Mouse (Mus musculus): Measurements from ENCODE around the gene Gpr150. TPM values are rescaled to one million over a fixed set of nuclear protein-coding genes. Genes with fewer than 3 reads are reported as not detected.

Gene Gpr150
- polyA plus RNA-seq, 1 experiment from 2014 or later, result 0.72 TPM

- Histone ChIP-seq H3K4me3 (ENCODE audit: low read depth, low read length) (no peak overlapping the region), H3K27me3 (ENCODE audit: control insufficient read depth, insufficient read depth, low read length) (no peaks in the 10 kb centered on the region), H3K4me2 (no peak overlapping the region), H3K4me1 (ENCODE audit: control insufficient read depth, insufficient read depth, low read length) (peaks cover 3% of the 10 kb centered on the region), H3K27ac (ENCODE audit: low read depth, low read length) (no peak overlapping the region), H3K36me3 (ENCODE audit: control insufficient read depth, insufficient read depth, low read length) (no peaks in the 10 kb centered on the region), H3K9me3 (replicated peaks; ENCODE audit: control insufficient read depth, low read length) (no peaks in the 10 kb centered on the region), H3K9ac (ENCODE audit: low read depth, low read length) (no peak overlapping the region)
- ATAC-seq (replicated peaks; ENCODE audit: insufficient number of reproducible peaks, low FRiP score, low TSS enrichment), result no peak
- WGBS (ENCODE audit: insufficient replicate concordance), result 95% methylated on average over 2 of the region's 2 CpGs
These were observed 35.0 kb downstream of the Gpr150 start for GRCm38 (mm10) chr13:76021782-76022181.

- Histone ChIP-seq H3K27me3 (ENCODE audit: control insufficient read depth, insufficient read depth, low read length) (no peaks in the 10 kb centered on the region), H3K9ac (ENCODE audit: low read depth, low read length) (no peak overlapping the region; the same call in 1 of the 2 replicates), H3K4me3 (ENCODE audit: low read depth, low read length) (peak overlapping the region; percentile 77), H3K4me2 (peak overlapping the region; percentile 77), H3K9me3 (replicated peaks; ENCODE audit: control insufficient read depth, low read length) (no peaks in the 10 kb centered on the region), H3K4me1 (ENCODE audit: control insufficient read depth, insufficient read depth, low read length) (peaks cover 3% of the 10 kb centered on the region), H3K36me3 (ENCODE audit: control insufficient read depth, insufficient read depth, low read length) (no peaks in the 10 kb centered on the region), H3K27ac (ENCODE audit: low read depth, low read length) (no peak overlapping the region)
- WGBS (ENCODE audit: insufficient replicate concordance), result 48% methylated on average over 5 of the region's 5 CpGs
- ATAC-seq (replicated peaks; ENCODE audit: insufficient number of reproducible peaks, low FRiP score, low TSS enrichment), result peak; percentile 43; the same call in 1 of the 2 replicates
These were observed 37.9 kb downstream of the Gpr150 start for GRCm38 (mm10) chr13:76018844-76019400.

GRCm38 (mm10) chr13:76017974-76018843 is 38.6 kb downstream of the Gpr150 start, which contains the start of gene Rfesd:
Gene Rfesd, minus strand, starts transcription at chr13:76018719.
- no peaks in the 10 kb centered on the region for H3K9me3 ChIP-seq (replicated peaks; ENCODE audit: control insufficient read depth, low read length)
- no peaks in the 10 kb centered on the region for H3K36me3 ChIP-seq (ENCODE audit: control insufficient read depth, insufficient read depth, low read length)
- H3K9ac ChIP-seq (ENCODE audit: low read depth, low read length), result peak within 1 kb of the TSS; percentile 94
- peak within 1 kb of the TSS; percentile 77 for H3K4me3 ChIP-seq (ENCODE audit: low read depth, low read length)
- peak within 1 kb of the TSS; percentile 94 for H3K27ac ChIP-seq (ENCODE audit: low read depth, low read length)
- WGBS (ENCODE audit: insufficient replicate concordance), result 1% methylated on average over 50 of the region's 50 CpGs
- peaks cover 3% of the 10 kb centered on the region for H3K4me1 ChIP-seq (ENCODE audit: control insufficient read depth, insufficient read depth, low read length)
- H3K27me3 ChIP-seq (ENCODE audit: control insufficient read depth, insufficient read depth, low read length), result no peaks in the 10 kb centered on the region
- peak within 1 kb of the TSS; percentile 77 for H3K4me2 ChIP-seq
- peak; percentile 99 for ATAC-seq (replicated peaks; ENCODE audit: insufficient number of reproducible peaks, low FRiP score, low TSS enrichment)

- WGBS (ENCODE audit: insufficient replicate concordance), result 59% methylated on average over 4 of the region's 4 CpGs
- H3K4me1 ChIP-seq (ENCODE audit: control insufficient read depth, insufficient read depth, low read length), result peaks cover 3% of the 10 kb centered on the region
- peak overlapping the region; percentile 94 for H3K27ac ChIP-seq (ENCODE audit: low read depth, low read length)
These were observed 39.3 kb downstream of the Gpr150 start for GRCm38 (mm10) chr13:76017465-76017864.

GRCm38 (mm10) chr13:76014511-76014910 is 42.3 kb downstream of the Gpr150 start:
- Histone ChIP-seq H3K27me3 (ENCODE audit: control insufficient read depth, insufficient read depth, low read length) (no peaks in the 10 kb centered on the region), H3K27ac (ENCODE audit: low read depth, low read length) (no peak overlapping the region), H3K4me3 (ENCODE audit: low read depth, low read length) (no peak overlapping the region), H3K9me3 (replicated peaks; ENCODE audit: control insufficient read depth, low read length) (no peaks in the 10 kb centered on the region), H3K9ac (ENCODE audit: low read depth, low read length) (no peak overlapping the region), H3K4me1 (ENCODE audit: control insufficient read depth, insufficient read depth, low read length) (peaks cover 3% of the 10 kb centered on the region), H3K4me2 (no peak overlapping the region), H3K36me3 (ENCODE audit: control insufficient read depth, insufficient read depth, low read length) (no peaks in the 10 kb centered on the region)
- 54% methylated on average over 2 of the region's 2 CpGs for WGBS (ENCODE audit: insufficient replicate concordance)
- ATAC-seq (replicated peaks; ENCODE audit: insufficient number of reproducible peaks, low FRiP score, low TSS enrichment), result no peak

More at GRCm38 (mm10) chr13:76017465-76017864, 39.3 kb downstream of the Gpr150 start:
- no peak for ATAC-seq (replicated peaks; ENCODE audit: insufficient number of reproducible peaks, low FRiP score, low TSS enrichment)
- H3K4me3 ChIP-seq (ENCODE audit: low read depth, low read length), result peak overlapping the region; percentile 77
- no peaks in the 10 kb centered on the region for H3K9me3 ChIP-seq (replicated peaks; ENCODE audit: control insufficient read depth, low read length)
- H3K9ac ChIP-seq (ENCODE audit: low read depth, low read length), result peak overlapping the region; percentile 94
- peak overlapping the region; percentile 77 for H3K4me2 ChIP-seq
- no peaks in the 10 kb centered on the region for H3K36me3 ChIP-seq (ENCODE audit: control insufficient read depth, insufficient read depth, low read length)
- no peaks in the 10 kb centered on the region for H3K27me3 ChIP-seq (ENCODE audit: control insufficient read depth, insufficient read depth, low read length)

Other genes with a start within 250 kb of the Gpr150 start
- 87.9 and 88.8 TPM in 2 replicates for gene Glrx, start 217.1 kb downstream of the Gpr150 start, polyA plus RNA-seq (2014; fragmentation: Nextera tagmentation; extraction: Ambion mirVana)
- gene Rhobtb3, start 113.1 kb downstream of the Gpr150 start, polyA plus RNA-seq (2014; fragmentation: Nextera tagmentation; extraction: Ambion mirVana), result 27.4 and 29.3 TPM in 2 replicates
- 0.20 and 0.28 TPM in 2 replicates for gene Spata9, start 89.8 kb downstream of the Gpr150 start, polyA plus RNA-seq (2014; fragmentation: Nextera tagmentation; extraction: Ambion mirVana)
- 24.6 and 28.8 TPM in 2 replicates for gene Rfesd, start 38.3 kb downstream of the Gpr150 start, polyA plus RNA-seq (2014; fragmentation: Nextera tagmentation; extraction: Ambion mirVana)
- gene Arsk, start 41.7 kb upstream of the Gpr150 start, polyA plus RNA-seq (2014; fragmentation: Nextera tagmentation; extraction: Ambion mirVana), result 2.6 and 3.3 TPM in 2 replicates
- gene Ttc37, start 41.7 kb upstream of the Gpr150 start, polyA plus RNA-seq (2014; fragmentation: Nextera tagmentation; extraction: Ambion mirVana), result 12.7 and 14.0 TPM in 2 replicates
- not detected in 2 replicates for gene Fam81b, start 248.1 kb upstream of the Gpr150 start, polyA plus RNA-seq (2014; fragmentation: Nextera tagmentation; extraction: Ambion mirVana)